Mouse (Mus musculus) E14TG2a.4 (cell line): ENCODE results near the gene Chchd4.

Experiments
- CTCF ChIP-seq: conservative IDR thresholded peaks from 2 replicates; pipeline ENCODE4 v1.5.1; 2014; ENCODE audit warnings: low read length
- NANOG ChIP-seq: IDR thresholded peaks from 2 replicates; pipeline ENCODE4 v1.6.1; 2014; ENCODE audit warnings: borderline replicate concordance, low read length, mixed read lengths

GRCm38 (mm10) chr6:91449472-91450225 is 23.7 kb downstream of the Chchd4 start:
- no peak for TF ChIP-seq CTCF
- TF ChIP-seq NANOG = no peak
